Mouse (Mus musculus) C2C12 (cell line): ENCODE data around the gene Carhsp1.

Source experiments
- CTCF ChIP-seq: IDR thresholded peaks from one replicate; pipeline ENCODE4 v1.5.1; 2011; ENCODE audit not compliant: control insufficient read depth, insufficient read depth, insufficient read length
- FOSL1 ChIP-seq: IDR thresholded peaks from one replicate; pipeline ENCODE4 v1.8.0; 2011; ENCODE audit warnings: mild to moderate bottlenecking, low read length; ENCODE audit not compliant: poor library complexity, insufficient read depth, severe bottlenecking
- MAX ChIP-seq: IDR thresholded peaks from one replicate; pipeline ENCODE4 v1.6.1; 2011; ENCODE audit warnings: mild to moderate bottlenecking, control low read depth
- MYOD1 ChIP-seq: IDR thresholded peaks from one replicate; pipeline ENCODE4 v1.6.1; 2011; ENCODE audit warnings: low read depth; ENCODE audit not compliant: control insufficient read depth, insufficient read length
- MYOG ChIP-seq: IDR thresholded peaks from one replicate; pipeline ENCODE4 v1.6.1; 2011; ENCODE audit not compliant: control insufficient read depth, insufficient read length; ENCODE audit errors: extremely low read depth

- TF ChIP-seq CTCF: no peak
- no peak for TF ChIP-seq MAX
- no peak for TF ChIP-seq MYOG
- TF ChIP-seq MYOD1: no peak
- no peak for TF ChIP-seq FOSL1
Observed at GRCm38 (mm10) chr16:8667814-8668213, 4.1 kb downstream of the Carhsp1 start.
